Mouse (Mus musculus) stomach, adult 2 months (tissue): ENCODE results near the gene H2-M3. TPM values are rescaled to one million over a fixed set of nuclear protein-coding genes. Genes with fewer than 3 reads are reported as not detected.

ENCODE experiments used
- polyA plus RNA-seq: library from polyadenylated mRNA; depleted of rRNA; stranded (reverse); fragments of >200 nt; gene quantifications from 2 replicates; pipeline ENCODE4 v1.2.3, GENCODE M21; 2012; rRNA removed

Gene H2-M3
- 1.7 TPM in 2 replicates for polyA plus RNA-seq

DNA sequence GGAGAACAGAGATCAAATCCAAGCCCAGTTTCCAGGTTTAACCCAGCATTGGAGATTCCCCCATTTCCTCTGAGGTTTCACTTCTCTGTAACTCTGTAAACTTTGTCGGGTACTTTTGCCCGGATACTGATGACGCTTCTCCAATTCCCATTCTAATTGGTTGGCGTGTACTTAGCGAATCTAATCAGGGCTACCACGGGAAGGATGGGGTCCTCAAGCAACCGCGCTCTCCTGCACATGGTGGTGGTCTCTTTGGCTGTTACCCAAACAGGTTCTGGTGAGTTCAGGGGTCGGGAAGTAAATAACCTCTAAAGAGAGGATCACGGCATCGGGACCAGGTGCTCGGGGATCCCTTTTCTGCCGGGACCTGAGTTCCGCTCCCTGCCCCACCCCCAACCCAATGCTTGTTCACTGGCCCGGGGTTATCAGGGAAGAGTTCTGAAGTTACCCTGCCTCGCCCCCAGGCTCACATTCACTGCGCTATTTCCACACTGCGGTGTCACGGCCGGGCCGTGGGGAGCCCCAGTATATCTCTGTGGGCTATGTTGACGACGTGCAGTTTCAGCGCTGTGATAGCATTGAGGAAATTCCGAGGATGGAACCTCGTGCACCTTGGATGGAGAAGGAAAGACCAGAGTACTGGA is at the start of gene H2-M3:
Gene H2-M3, plus strand, starts transcription at position 163 of the 644 bp plus-strand sequence.

DNA sequence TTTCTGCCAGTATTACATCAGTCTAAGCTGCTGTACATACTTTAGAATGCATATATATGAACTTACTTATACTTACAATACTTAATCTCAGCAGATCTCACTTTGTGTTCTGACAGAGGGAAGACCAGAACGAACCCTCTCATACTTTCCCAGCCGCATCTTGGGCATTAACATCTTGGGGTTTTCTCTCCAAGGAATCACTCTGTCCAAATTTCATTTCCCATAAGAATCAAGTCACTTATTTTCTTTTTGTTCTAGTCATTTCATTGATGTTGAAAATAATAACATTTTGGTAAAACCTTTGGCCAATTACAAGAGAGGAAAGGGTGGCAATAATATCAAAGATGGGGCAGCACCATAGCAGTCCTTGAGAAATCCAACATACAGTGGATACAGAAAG is 32.8 kb upstream of the H2-M3 start, which contains the start of gene Olfr97:
Gene Olfr97, minus strand, starts transcription at position 101 of the 400 bp plus-strand sequence.

DNA sequence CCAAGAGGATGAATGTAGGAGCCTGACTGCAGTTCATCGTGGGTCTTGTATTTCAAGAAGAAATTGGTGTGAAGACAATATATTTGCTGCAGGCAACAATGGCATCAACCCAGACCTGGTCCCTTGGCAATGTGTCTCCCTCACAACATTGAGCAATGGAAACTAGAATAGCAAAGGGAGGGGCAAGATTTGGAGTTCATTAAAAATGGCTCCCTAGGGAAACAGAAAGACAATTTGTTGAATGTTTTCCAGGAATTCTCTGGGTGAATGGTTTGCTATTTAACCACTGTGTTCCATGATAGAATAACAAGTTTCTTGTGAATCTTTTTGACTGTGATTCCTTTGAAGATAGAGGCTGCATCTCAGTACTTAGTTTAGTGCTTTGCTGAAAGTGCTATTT is 6.4 kb upstream of the H2-M3 start, which contains the start of gene Olfr98:
Gene Olfr98, minus strand, starts transcription at position 124 of the 400 bp plus-strand sequence.

DNA sequence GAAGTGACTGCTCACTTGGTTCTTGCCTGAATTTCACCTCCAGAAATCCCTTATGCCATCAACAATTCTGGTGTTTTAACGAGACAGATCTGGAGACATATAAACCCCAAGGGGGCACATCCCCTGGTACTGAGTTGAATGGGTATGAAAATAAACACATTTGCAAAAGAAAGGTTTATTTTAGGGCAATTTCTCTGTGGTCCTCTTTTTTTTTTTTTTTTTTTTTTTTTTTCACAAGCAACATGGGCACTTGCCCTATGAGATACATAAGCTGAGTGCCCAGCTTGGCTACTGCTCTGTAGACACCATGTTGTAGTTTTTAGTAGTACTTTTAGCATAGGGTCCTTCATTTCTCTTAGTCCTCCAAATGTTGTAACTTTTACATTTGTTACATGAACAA is 13.3 kb downstream of the H2-M3 start, which contains the start of gene Olfr99:
Gene Olfr99, minus strand, starts transcription at position 101 of the 400 bp plus-strand sequence.

DNA sequence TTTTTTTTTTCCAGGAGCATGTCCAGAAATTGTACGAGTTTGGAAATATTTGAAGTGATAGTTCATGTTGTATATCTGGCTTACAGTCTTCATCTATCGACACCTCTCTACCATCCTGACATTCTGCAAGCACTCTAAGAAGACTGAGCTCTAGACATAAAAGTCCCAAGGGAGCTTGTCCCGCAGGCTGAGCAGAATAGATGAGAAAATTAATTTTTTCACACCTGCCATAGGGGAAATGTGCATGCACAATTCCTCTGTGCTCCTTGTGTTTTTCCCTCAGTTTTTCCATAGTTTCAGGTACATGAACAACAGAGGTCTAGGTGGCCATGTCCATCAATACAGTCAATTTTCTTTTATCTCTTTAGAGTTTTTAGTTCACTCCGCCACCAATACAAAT is 34.2 kb downstream of the H2-M3 start, which contains the start of gene Olfr101:
Gene Olfr101, minus strand, starts transcription at position 101 of the 400 bp plus-strand sequence.

DNA sequence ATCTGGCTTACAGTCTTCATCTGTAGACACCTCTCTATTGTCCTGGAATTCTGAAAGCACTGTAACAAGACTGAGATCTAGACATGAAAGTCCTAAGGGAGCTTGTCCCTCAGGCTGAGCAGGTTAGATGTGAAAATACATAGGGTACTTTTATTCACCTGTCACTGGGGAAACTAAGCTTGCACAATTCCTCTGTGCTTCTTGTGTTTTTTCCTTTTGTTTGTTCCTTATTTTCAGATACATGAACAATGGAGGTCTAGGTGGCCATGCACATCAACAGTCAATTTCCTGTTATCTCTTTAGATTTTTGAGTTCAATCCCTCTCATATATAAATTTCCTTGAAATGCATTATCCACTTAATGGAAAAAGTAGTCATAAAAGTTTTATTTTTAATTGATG is 46.9 kb downstream of the H2-M3 start, which contains the start of gene Olfr102:
Gene Olfr102, minus strand, starts transcription at position 101 of the 400 bp plus-strand sequence.

Other genes with a start within 250 kb of the H2-M3 start
- gene Mog, start 246.8 kb upstream of the H2-M3 start, polyA plus RNA-seq: not detected in 2 replicates
- gene Gabbr1, start 224.3 kb upstream of the H2-M3 start, polyA plus RNA-seq: 8.1 and 12.3 TPM in 2 replicates
- not detected in 2 replicates for gene Olfr90, start 181.7 kb upstream of the H2-M3 start, polyA plus RNA-seq
- gene Olfr91, start 171.9 kb upstream of the H2-M3 start, polyA plus RNA-seq: not detected in 2 replicates
- not detected in 2 replicates for gene Olfr92, start 150.1 kb upstream of the H2-M3 start, polyA plus RNA-seq
- gene Olfr93, start 108.7 kb upstream of the H2-M3 start, polyA plus RNA-seq: not detected in 2 replicates
- not detected in 2 replicates for gene Ubd, start 76.3 kb upstream of the H2-M3 start, polyA plus RNA-seq
- gene Olfr94, start 69.2 kb upstream of the H2-M3 start, polyA plus RNA-seq: not detected in 2 replicates
- gene Olfr95, start 57.1 kb upstream of the H2-M3 start, polyA plus RNA-seq: not detected in 2 replicates
- not detected in 2 replicates for gene Olfr96, start 50.1 kb upstream of the H2-M3 start, polyA plus RNA-seq
- not detected in 2 replicates for gene Olfr97, start 32.9 kb upstream of the H2-M3 start, polyA plus RNA-seq
- not detected in 2 replicates for gene Olfr98, start 6.5 kb upstream of the H2-M3 start, polyA plus RNA-seq
- not detected in 2 replicates for gene Olfr99, start 13.2 kb downstream of the H2-M3 start, polyA plus RNA-seq
- gene Olfr101, start 34.1 kb downstream of the H2-M3 start, polyA plus RNA-seq: not detected in 2 replicates
- not detected in 2 replicates for gene Olfr102, start 46.8 kb downstream of the H2-M3 start, polyA plus RNA-seq
- not detected in 2 replicates for gene Olfr103, start 69.5 kb downstream of the H2-M3 start, polyA plus RNA-seq
- gene Olfr104-ps, start 89.4 kb downstream of the H2-M3 start, polyA plus RNA-seq: not detected in 2 replicates
- not detected in 2 replicates for gene Olfr105-ps, start 108.8 kb downstream of the H2-M3 start, polyA plus RNA-seq
- gene Olfr106-ps, start 120.2 kb downstream of the H2-M3 start, polyA plus RNA-seq: not detected in 2 replicates
- gene Olfr107, start 129.0 kb downstream of the H2-M3 start, polyA plus RNA-seq: not detected in 2 replicates
- gene Olfr108, start 175.3 kb downstream of the H2-M3 start, polyA plus RNA-seq: not detected in 2 replicates
- gene Olfr109, start 188.7 kb downstream of the H2-M3 start, polyA plus RNA-seq: not detected in 2 replicates
- 0.05 TPM in 1 of 2 replicates, not detected in the other for gene H2-M2, start 213.3 kb downstream of the H2-M3 start, polyA plus RNA-seq
- gene Olfr110, start 222.2 kb downstream of the H2-M3 start, polyA plus RNA-seq: not detected in 2 replicates
- 0.03 TPM in 1 of 2 replicates, not detected in the other for gene Olfr111, start 237.8 kb downstream of the H2-M3 start, polyA plus RNA-seq